Mouse (Mus musculus) testis, adult 2 months (tissue): ENCODE measurements around the gene Nt5dc1.

Source experiments
- CTCF ChIP-seq: fragments of 200-500 bp; IDR thresholded peaks from 2 replicates; pipeline ENCODE4 v1.5.1; 2012; ENCODE audit warnings: low read depth, mild to moderate bottlenecking, inconsistent platforms, low read length, moderate library complexity; ENCODE audit not compliant: control insufficient read depth, insufficient read depth, insufficient replicate concordance
- POLR2A ChIP-seq: fragments of 200-500 bp; IDR thresholded peaks from 2 replicates; pipeline ENCODE4 v1.6.1; 2012; ENCODE audit warnings: low read depth, mild to moderate bottlenecking, inconsistent platforms, low read length, moderate library complexity; ENCODE audit not compliant: control insufficient read depth

DNA sequence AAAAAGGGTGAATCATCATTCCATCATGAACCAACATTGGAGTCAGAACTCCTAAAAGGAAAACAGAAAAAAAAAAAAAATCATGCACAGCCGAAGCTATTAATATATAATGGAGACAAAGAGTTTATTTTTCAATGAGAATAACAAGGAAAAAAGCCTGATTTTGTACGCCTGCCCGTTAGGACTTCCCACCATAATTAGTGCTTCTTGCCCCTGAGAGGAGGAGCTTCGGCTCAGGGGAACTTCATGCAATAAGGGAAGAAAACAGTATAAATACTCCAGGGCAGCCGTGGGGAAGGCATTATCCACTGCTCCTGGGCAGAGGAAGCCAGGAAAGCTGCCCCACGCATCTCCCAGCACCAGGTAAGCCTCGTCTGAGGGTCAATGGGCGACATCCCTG is 28.7 kb downstream of the Nt5dc1 start, which contains the start of gene Col10a1:
- TF ChIP-seq CTCF (no peak), POLR2A (no peak)
